Mouse (Mus musculus): ENCODE measurements around the gene S1pr4. TPM values are rescaled to one million over a fixed set of nuclear protein-coding genes. Genes with fewer than 3 reads are reported as not detected.

Gene S1pr4
- polyA plus RNA-seq (2012; rRNA removed): 0.42 and 0.56 TPM in 2 replicates

DNA sequence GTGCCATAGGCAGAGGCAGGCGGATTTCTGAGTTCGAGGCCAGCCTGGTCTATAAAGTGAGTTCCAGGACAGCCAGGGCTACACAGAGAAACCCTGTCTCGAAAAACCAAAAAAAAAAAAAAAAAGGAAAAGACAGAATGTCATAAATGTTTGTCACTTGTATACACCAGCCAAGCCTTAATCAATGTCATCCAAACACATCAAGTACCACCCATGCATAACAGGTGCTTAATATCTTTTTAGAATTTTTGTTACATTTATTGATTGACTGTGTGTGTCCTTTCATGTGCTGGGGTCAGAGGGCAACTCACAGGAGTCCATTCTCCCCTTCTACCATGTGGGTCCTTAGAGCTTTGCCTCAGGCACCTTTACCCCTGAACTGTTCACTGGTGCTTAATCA lies at the start of gene S1pr4:
Gene S1pr4, minus strand, starts transcription at position 101 of the 400 bp plus-strand sequence.

GRCm38 (mm10) chr10:81545161-81545747 lies 45.3 kb upstream of the S1pr4 start, which contains the start of gene Gna11:
Gna11 (minus strand) TSS chr10:81545190.

GRCm38 (mm10) chr10:81524051-81524605 lies 24.2 kb upstream of the S1pr4 start, which contains the start of gene Gna15:
Gna15 (minus strand) TSS chr10:81524225.

GRCm38 (mm10) chr10:81496264-81496901 lies 3.5 kb downstream of the S1pr4 start, which contains the start of gene Ncln:
Ncln (minus strand) TSS chr10:81496392.

DNA sequence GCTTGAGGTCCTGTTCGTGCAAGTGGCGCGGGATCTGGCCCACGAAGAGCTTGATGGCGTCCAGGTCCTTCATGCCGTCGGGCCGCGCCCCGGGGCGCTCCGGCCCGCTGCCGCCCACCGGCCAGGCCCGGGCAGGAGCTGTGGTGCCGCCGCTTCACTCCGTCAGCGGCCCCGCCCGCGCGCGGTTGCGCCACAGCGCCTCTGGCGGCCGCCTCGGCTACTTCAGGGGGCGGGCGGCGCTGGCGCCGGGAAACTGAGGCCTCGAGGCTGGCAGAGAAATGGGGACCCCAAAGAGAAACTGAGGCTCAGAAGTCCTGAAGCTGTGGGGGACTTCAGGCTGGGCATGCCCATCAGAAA lies 17.4 kb downstream of the S1pr4 start, which contains the start of gene Celf5:
Gene Celf5, minus strand, starts transcription at position 177 of the 357 bp plus-strand sequence.

DNA sequence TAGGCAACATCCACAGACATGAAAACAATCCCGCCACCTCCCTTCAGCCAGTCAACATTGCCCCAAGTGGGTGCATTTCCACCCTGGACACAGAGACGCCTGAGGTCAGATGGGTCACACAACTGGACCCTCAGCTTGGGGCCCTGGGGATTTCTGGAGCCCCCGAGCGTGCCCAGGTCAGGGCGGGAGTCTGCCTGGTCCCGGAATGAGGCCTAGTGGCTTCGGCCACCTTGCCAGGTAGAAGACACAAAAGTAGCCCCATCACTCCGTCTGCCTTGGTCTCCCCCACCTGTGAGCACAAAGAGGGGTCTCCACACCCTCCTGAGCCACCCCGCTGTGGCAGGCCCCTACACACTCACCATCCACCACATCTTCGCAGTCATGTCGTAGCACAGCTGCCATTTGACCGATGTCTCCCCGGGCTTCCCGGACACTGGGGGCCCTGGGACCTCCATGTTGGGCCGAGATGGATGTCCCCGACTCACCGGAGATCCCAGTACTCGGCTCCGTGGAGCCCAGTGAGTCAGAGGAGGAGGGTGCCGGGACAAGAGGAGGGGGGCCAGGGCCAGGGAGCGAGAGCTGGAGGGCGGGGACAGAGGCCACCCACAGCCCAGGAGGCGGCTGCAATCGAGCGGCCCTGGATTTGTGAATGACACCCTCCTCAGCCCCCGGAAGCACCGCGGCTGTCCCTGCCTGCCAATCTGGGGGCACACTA lies 44.6 kb downstream of the S1pr4 start, which contains the start of gene Nfic:
Gene Nfic, minus strand, starts transcription at position 455 of the 715 bp plus-strand sequence.

Other genes starting within 250 kb of the S1pr4 start
- gene Matk, start 247.2 kb downstream of the S1pr4 start, polyA plus RNA-seq (2012; rRNA removed): 4.0 and 4.3 TPM in 2 replicates
- 91.5 and 109 TPM in 2 replicates for gene Mrpl54, start 233.2 kb downstream of the S1pr4 start, polyA plus RNA-seq (2012; rRNA removed)
- 25.6 and 44.9 TPM in 2 replicates for gene Apba3, start 233.2 kb downstream of the S1pr4 start, polyA plus RNA-seq (2012; rRNA removed)
- 2.6 and 4.2 TPM in 2 replicates for gene Tjp3, start 208.6 kb downstream of the S1pr4 start, polyA plus RNA-seq (2012; rRNA removed)
- 84.4 and 91.7 TPM in 2 replicates for gene Pip5k1c, start 207.2 kb downstream of the S1pr4 start, polyA plus RNA-seq (2012; rRNA removed)
- gene Cactin, start 179.0 kb downstream of the S1pr4 start, polyA plus RNA-seq (2012; rRNA removed): 50.3 and 63.1 TPM in 2 replicates
- gene Tbxa2r, start 171.4 kb downstream of the S1pr4 start, polyA plus RNA-seq (2012; rRNA removed): 2.4 and 3.1 TPM in 2 replicates
- gene Gipc3, start 156.9 kb downstream of the S1pr4 start, polyA plus RNA-seq (2012; rRNA removed): 0.04 and 0.06 TPM in 2 replicates
- 116 and 139 TPM in 2 replicates for gene Hmg20b, start 149.7 kb downstream of the S1pr4 start, polyA plus RNA-seq (2012; rRNA removed)
- 8.6 and 9.0 TPM in 2 replicates for gene Mfsd12, start 142.6 kb downstream of the S1pr4 start, polyA plus RNA-seq (2012; rRNA removed)
- 0.28 and 0.31 TPM in 2 replicates for gene 4930404N11Rik, start 134.3 kb downstream of the S1pr4 start, polyA plus RNA-seq (2012; rRNA removed)
- gene Fzr1, start 121.6 kb downstream of the S1pr4 start, polyA plus RNA-seq (2012; rRNA removed): 91.8 and 113 TPM in 2 replicates
- 56.2 and 57.9 TPM in 2 replicates for gene Dohh, start 115.7 kb downstream of the S1pr4 start, polyA plus RNA-seq (2012; rRNA removed)
- 3.9 and 4.3 TPM in 2 replicates for gene Gm48551, start 115.7 kb downstream of the S1pr4 start, polyA plus RNA-seq (2012; rRNA removed)
- gene Gm48552, start 111.1 kb downstream of the S1pr4 start, polyA plus RNA-seq (2012; rRNA removed): 5.2 and 8.2 TPM in 2 replicates
- gene Smim24, start 107.1 kb downstream of the S1pr4 start, polyA plus RNA-seq (2012; rRNA removed): 3.7 and 5.0 TPM in 2 replicates
- 7.8 and 12.5 TPM in 2 replicates for gene Nfic, start 44.5 kb downstream of the S1pr4 start, polyA plus RNA-seq (2012; rRNA removed)
- gene Celf5, start 17.4 kb downstream of the S1pr4 start, polyA plus RNA-seq (2012; rRNA removed): 45.0 and 50.2 TPM in 2 replicates
- gene Ncln, start 3.7 kb downstream of the S1pr4 start, polyA plus RNA-seq (2012; rRNA removed): 129 and 153 TPM in 2 replicates
- 0.88 and 0.98 TPM in 2 replicates for gene Gna15, start 24.1 kb upstream of the S1pr4 start, polyA plus RNA-seq (2012; rRNA removed)
- 69.9 and 81.3 TPM in 2 replicates for gene Gna11, start 45.1 kb upstream of the S1pr4 start, polyA plus RNA-seq (2012; rRNA removed)
- 265 and 396 TPM in 2 replicates for gene Aes, start 59.4 kb upstream of the S1pr4 start, polyA plus RNA-seq (2012; rRNA removed)
- gene Tle2, start 74.4 kb upstream of the S1pr4 start, polyA plus RNA-seq (2012; rRNA removed): 27.1 and 71.8 TPM in 2 replicates
- 6.1 and 12.0 TPM in 2 replicates for gene Tle6, start 100.9 kb upstream of the S1pr4 start, polyA plus RNA-seq (2012; rRNA removed)
- 5.0 and 6.4 TPM in 2 replicates for gene BC025920, start 106.1 kb upstream of the S1pr4 start, polyA plus RNA-seq (2012; rRNA removed)
- 64.8 and 65.0 TPM in 2 replicates for gene Sirt6, start 127.7 kb upstream of the S1pr4 start, polyA plus RNA-seq (2012; rRNA removed)
- gene Ankrd24, start 128.4 kb upstream of the S1pr4 start, polyA plus RNA-seq (2012; rRNA removed): 28.3 and 39.4 TPM in 2 replicates
- 1.8 and 4.1 TPM in 2 replicates for gene Gm10778, start 148.9 kb upstream of the S1pr4 start, polyA plus RNA-seq (2012; rRNA removed)
- 4.5 and 10.8 TPM in 2 replicates for gene Zfp433, start 204.7 kb upstream of the S1pr4 start, polyA plus RNA-seq (2012; rRNA removed)

Data from central nervous system, embryonic 11.5 days (tissue).